Mouse (Mus musculus): ENCODE results near the gene Nr1i3. TPM values are rescaled to one million over a fixed set of nuclear protein-coding genes. Genes with fewer than 3 reads are reported as not detected.

Gene Nr1i3
- total and polyA plus RNA-seq, 2 experiments from 2014 or later: 0.11 to 0.19 TPM

DNA sequence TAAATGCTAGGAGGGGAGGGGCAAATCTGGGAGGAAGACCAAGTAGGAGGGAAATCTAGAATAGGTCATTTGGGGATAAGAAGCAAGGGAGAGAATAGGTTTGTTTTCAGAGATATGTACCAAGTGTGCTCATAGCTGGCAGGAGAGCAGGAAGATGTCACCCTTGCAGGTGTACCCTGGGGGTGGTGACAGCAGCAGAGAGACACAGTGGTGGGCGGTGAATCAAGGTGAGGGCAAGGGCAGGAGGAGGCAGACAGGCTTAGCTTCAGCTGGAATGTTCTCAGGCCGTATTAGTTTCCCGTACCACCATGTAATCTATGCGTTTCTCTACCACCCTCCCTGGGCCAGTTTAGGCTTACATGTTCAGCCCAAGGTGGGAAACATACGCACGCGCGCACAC is 41.0 kb upstream of the Nr1i3 start:
- ATAC-seq (ENCODE audit: low FRiP score) (no peak), DNase-seq (ENCODE audit: low spot score) (no peak)
- Histone ChIP-seq H3K27ac (ENCODE audit: low read depth, low read length) (no peak overlapping the region), H3K9me3 (ENCODE audit: low read length) (no peaks in the 10 kb centered on the region), H3K36me3 (ENCODE audit: insufficient read depth, low read length) (no peaks in the 10 kb centered on the region), H3K4me1 (ENCODE audit: insufficient read depth, low read length) (no peaks in the 10 kb centered on the region), H3K4me3 (ENCODE audit: low read depth, low read length) (no peak overlapping the region), H3K4me2 (ENCODE audit: low read depth, low read length, poor library complexity, severe bottlenecking) (no peak overlapping the region), H3K9ac (replicated peaks; ENCODE audit: low read length, poor library complexity, severe bottlenecking) (no peak overlapping the region), H3K27me3 (ENCODE audit: insufficient read depth, low read length) (no peaks in the 10 kb centered on the region)
- 95% methylated on average over 8 of the region's 8 CpGs for whole genome bisulfite sequencing
- TF ChIP-seq CTCF (IDR thresholded peaks at IDR 0.05): no peak

DNA sequence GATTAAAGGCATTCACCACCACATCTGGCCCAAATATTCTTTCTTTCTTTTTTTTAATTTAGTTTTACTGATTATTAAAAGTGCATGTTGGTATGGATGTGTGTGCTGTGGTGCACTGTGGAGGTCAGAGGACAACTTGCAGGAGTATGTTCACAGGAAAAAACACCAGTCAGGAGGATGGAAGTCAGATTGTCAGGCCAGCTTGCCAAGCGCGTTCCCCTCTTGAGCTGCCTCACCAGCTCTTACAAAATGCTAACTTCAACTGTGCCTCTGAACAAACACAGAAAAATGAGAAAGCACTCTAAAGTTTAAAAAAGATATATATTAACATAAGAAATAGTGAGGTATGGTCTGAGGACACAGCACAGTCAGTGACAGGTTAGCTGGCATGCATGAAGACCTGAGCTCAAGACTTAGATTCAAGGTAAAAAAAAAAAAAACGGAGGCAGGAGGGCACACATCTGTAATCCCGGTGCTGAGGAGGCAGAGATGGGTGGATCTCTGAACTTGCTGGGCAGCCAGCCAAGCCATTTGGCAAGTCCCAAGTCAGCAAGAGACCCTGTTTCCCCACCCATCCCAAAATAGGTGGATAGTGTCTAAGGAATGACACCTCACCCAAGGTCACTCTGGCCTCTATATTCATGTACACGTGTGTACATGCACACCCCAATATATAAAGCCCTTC is 34.1 kb upstream of the Nr1i3 start:
- ATAC-seq (ENCODE audit: low FRiP score): no peak
- Histone ChIP-seq H3K27ac (ENCODE audit: low read depth, low read length) (no peak overlapping the region), H3K9ac (replicated peaks; ENCODE audit: low read length, poor library complexity, severe bottlenecking) (no peak overlapping the region), H3K4me1 (ENCODE audit: insufficient read depth, low read length) (no peaks in the 10 kb centered on the region), H3K27me3 (ENCODE audit: insufficient read depth, low read length) (no peaks in the 10 kb centered on the region), H3K36me3 (ENCODE audit: insufficient read depth, low read length) (no peaks in the 10 kb centered on the region), H3K4me2 (ENCODE audit: low read depth, low read length, poor library complexity, severe bottlenecking) (no peak overlapping the region), H3K9me3 (ENCODE audit: low read length) (no peaks in the 10 kb centered on the region), H3K4me3 (ENCODE audit: low read depth, low read length) (no peak overlapping the region)
- WGBS: 77% methylated on average over 5 of the region's 5 CpGs
- DNase-seq (ENCODE audit: low spot score): no peak
- no peak for TF ChIP-seq CTCF (IDR thresholded peaks at IDR 0.05)

DNA sequence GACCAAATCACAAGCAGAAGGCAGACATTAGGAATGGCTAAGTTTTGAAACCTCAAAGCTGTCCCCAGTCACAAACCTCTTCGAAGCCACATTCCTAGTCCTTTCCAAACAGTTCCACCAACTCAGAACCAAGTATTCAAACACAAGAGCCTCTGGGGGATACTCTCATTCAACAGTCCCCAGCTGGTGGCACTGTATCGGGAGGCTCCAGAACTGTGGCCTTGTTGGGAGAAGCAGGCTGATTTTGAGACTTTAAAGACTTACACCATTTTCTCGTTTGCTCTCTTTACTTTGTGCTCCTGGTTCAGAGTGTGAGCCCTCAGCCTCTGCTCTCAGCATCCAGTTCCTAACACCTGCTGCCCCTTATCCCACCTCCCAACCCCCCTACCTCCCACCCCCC is 30.7 kb upstream of the Nr1i3 start:
- H3K27ac ChIP-seq (ENCODE audit: low read depth, low read length): no peak overlapping the region
- no peak for TF ChIP-seq CTCF (IDR thresholded peaks at IDR 0.05)
- no peak for DNase-seq (ENCODE audit: low spot score)
- H3K36me3 ChIP-seq (ENCODE audit: insufficient read depth, low read length): no peaks in the 10 kb centered on the region
- no peak overlapping the region for H3K4me3 ChIP-seq (ENCODE audit: low read depth, low read length)
- ATAC-seq (ENCODE audit: low FRiP score): no peak
- no peak overlapping the region for H3K9ac ChIP-seq (replicated peaks; ENCODE audit: low read length, poor library complexity, severe bottlenecking)
- H3K27me3 ChIP-seq (ENCODE audit: insufficient read depth, low read length): no peaks in the 10 kb centered on the region
- no peaks in the 10 kb centered on the region for H3K4me1 ChIP-seq (ENCODE audit: insufficient read depth, low read length)
- H3K4me2 ChIP-seq (ENCODE audit: low read depth, low read length, poor library complexity, severe bottlenecking): no peak overlapping the region
- H3K9me3 ChIP-seq (ENCODE audit: low read length): no peaks in the 10 kb centered on the region
- WGBS: 76% methylated on average over 3 of the region's 3 CpGs

DNA sequence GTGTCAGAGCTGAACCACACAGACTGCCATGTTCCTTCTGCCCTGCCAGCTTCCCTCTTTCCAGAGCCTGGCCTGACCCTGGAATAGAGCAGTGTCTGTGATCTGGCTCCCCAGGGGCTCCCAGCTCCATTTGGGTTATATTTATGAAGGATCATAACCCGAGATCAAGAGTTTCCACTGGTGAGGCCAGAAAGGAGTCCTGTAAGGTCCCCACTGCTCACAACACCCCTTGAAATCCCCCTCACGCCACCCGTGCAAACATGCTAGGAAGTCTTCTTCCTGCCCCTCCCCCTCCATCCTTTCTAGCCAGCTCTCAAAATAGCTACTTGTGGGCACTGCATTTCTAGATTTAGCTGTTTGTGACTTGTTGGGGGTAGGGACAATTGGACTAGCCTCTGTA is 30.1 kb upstream of the Nr1i3 start:
- no peaks in the 10 kb centered on the region for H3K27me3 ChIP-seq (ENCODE audit: insufficient read depth, low read length)
- 69% methylated on average over 3 of the region's 3 CpGs for WGBS
- DNase-seq (ENCODE audit: low spot score): no peak
- no peaks in the 10 kb centered on the region for H3K4me1 ChIP-seq (ENCODE audit: insufficient read depth, low read length)
- H3K9ac ChIP-seq (replicated peaks; ENCODE audit: low read length, poor library complexity, severe bottlenecking): no peak overlapping the region
- no peak overlapping the region for H3K4me2 ChIP-seq (ENCODE audit: low read depth, low read length, poor library complexity, severe bottlenecking)
- no peaks in the 10 kb centered on the region for H3K9me3 ChIP-seq (ENCODE audit: low read length)
- H3K36me3 ChIP-seq (ENCODE audit: insufficient read depth, low read length): no peaks in the 10 kb centered on the region
- no peak for ATAC-seq (ENCODE audit: low FRiP score)
- no peak overlapping the region for H3K27ac ChIP-seq (ENCODE audit: low read depth, low read length)
- H3K4me3 ChIP-seq (ENCODE audit: low read depth, low read length): no peak overlapping the region
- no peak for TF ChIP-seq CTCF (IDR thresholded peaks at IDR 0.05)

DNA sequence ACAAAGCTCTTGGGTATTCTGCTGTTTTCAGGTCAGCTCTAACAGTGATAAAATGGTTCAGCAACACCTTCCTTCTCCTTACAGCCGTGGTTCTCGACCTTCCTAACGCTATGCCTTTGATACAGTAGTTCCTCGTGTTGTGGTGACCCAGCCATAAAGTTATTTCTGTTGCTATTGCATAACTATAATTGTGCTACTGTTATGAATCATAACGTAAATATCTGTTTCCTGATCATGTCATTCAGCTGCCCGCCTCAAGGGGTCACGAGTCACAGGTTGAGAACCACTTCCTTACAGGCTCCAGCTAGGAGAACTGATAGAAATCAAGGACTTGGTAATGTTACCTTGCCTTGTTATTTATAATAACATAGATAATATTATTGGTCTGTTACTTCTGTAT is 29.5 kb upstream of the Nr1i3 start:
- ATAC-seq (ENCODE audit: low FRiP score) (no peak), DNase-seq (ENCODE audit: low spot score) (no peak)
- Histone ChIP-seq H3K27me3 (ENCODE audit: insufficient read depth, low read length) (no peaks in the 10 kb centered on the region), H3K36me3 (ENCODE audit: insufficient read depth, low read length) (no peaks in the 10 kb centered on the region), H3K4me2 (ENCODE audit: low read depth, low read length, poor library complexity, severe bottlenecking) (no peak overlapping the region), H3K9ac (replicated peaks; ENCODE audit: low read length, poor library complexity, severe bottlenecking) (no peak overlapping the region), H3K4me3 (ENCODE audit: low read depth, low read length) (no peak overlapping the region), H3K9me3 (ENCODE audit: low read length) (no peaks in the 10 kb centered on the region), H3K27ac (ENCODE audit: low read depth, low read length) (no peak overlapping the region), H3K4me1 (ENCODE audit: insufficient read depth, low read length) (no peaks in the 10 kb centered on the region)
- WGBS: 90% methylated on average over 7 of the region's 7 CpGs
- TF ChIP-seq CTCF (IDR thresholded peaks at IDR 0.05): peak; percentile 31; the same call in 1 of the 2 replicates

DNA sequence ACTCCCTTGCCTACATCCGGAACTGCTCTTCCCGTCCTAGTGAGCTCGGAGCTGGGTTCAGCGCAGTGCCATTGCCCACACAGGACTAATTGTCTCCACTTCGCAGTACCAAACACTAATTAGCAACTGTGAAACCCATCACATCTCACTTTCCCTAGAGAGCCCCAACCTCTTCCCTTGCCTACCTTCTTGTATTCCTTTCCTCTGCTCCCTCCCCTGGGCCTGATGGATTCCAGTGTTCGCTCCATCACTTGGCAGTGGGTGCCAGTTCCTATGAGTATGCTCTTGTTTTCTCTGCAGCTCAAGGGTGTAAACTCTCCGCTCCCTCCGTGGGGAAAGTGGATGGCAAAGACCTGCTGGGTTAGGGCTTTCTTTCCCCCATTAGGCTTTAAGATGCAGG is 28.1 kb upstream of the Nr1i3 start:
- Histone ChIP-seq H3K9ac (replicated peaks; ENCODE audit: low read length, poor library complexity, severe bottlenecking) (no peak overlapping the region), H3K27me3 (ENCODE audit: insufficient read depth, low read length) (no peaks in the 10 kb centered on the region), H3K9me3 (ENCODE audit: low read length) (no peaks in the 10 kb centered on the region), H3K4me2 (ENCODE audit: low read depth, low read length, poor library complexity, severe bottlenecking) (no peak overlapping the region), H3K4me3 (ENCODE audit: low read depth, low read length) (no peak overlapping the region), H3K36me3 (ENCODE audit: insufficient read depth, low read length) (no peaks in the 10 kb centered on the region), H3K27ac (ENCODE audit: low read depth, low read length) (no peak overlapping the region), H3K4me1 (ENCODE audit: insufficient read depth, low read length) (no peaks in the 10 kb centered on the region)
- no peak for TF ChIP-seq CTCF (IDR thresholded peaks at IDR 0.05)
- WGBS: 74% methylated on average over 8 of the region's 8 CpGs
- ATAC-seq (ENCODE audit: low FRiP score) (no peak), DNase-seq (ENCODE audit: low spot score) (no peak)

Measured in midbrain, postnatal 0 days (tissue).